Mouse (Mus musculus): ENCODE measurements at regions not wholly inside any gene's neighbourhood (a gene's known extent, or its start where the extent isn't known, plus 50 kb on each side); places are given as distances from the start of the nearest gene placed in this dataset.

- DNase-seq = no peak
- no peak overlapping the region for H3K27ac ChIP-seq (ENCODE audit: low read depth, low read length)
- no peak overlapping the region for H3K4me2 ChIP-seq (ENCODE audit: low read depth)
- no peak for TF ChIP-seq CTCF (IDR thresholded peaks at IDR 0.05; ENCODE audit: low read depth)
- H3K27me3 ChIP-seq (ENCODE audit: insufficient read depth, low read length) = no peaks in the 10 kb centered on the region
- no peaks in the 10 kb centered on the region for H3K36me3 ChIP-seq (ENCODE audit: insufficient read depth)
- H3K9ac ChIP-seq = no peak overlapping the region
- no peak for ATAC-seq
- no peaks in the 10 kb centered on the region for H3K9me3 ChIP-seq (ENCODE audit: low read length)
- peaks cover 6% of the 10 kb centered on the region; the same call in 1 of the 2 replicates for H3K4me1 ChIP-seq (ENCODE audit: insufficient read depth)
- WGBS = 85% methylated on average over 4 of the region's 4 CpGs
- no peak overlapping the region for H3K4me3 ChIP-seq (ENCODE audit: low read depth, low read length)
These were observed 147.0 kb upstream of the Tle3 start for GRCm38 (mm10) chr9:61225020-61225652.

- TF ChIP-seq CTCF (IDR thresholded peaks at IDR 0.05; ENCODE audit: low read depth) = no peak
- H3K27ac ChIP-seq (ENCODE audit: low read depth, low read length) = no peak overlapping the region
- H3K9ac ChIP-seq = no peak overlapping the region
- H3K4me2 ChIP-seq (ENCODE audit: low read depth) = no peak overlapping the region
- ATAC-seq (no peak), DNase-seq (no peak)
- H3K36me3 ChIP-seq (ENCODE audit: insufficient read depth) = no peaks in the 10 kb centered on the region
- H3K27me3 ChIP-seq (ENCODE audit: insufficient read depth, low read length) = no peaks in the 10 kb centered on the region
- no peak overlapping the region for H3K4me3 ChIP-seq (ENCODE audit: low read depth, low read length)
- WGBS = 87% methylated on average over 1 of the region's 1 CpGs
- H3K4me1 ChIP-seq (ENCODE audit: insufficient read depth) = peaks cover 6% of the 10 kb centered on the region; the same call in 1 of the 2 replicates
- H3K9me3 ChIP-seq (ENCODE audit: low read length) = no peaks in the 10 kb centered on the region
These were observed 146.3 kb upstream of the Tle3 start for GRCm38 (mm10) chr9:61225882-61226281.

GRCm38 (mm10) chr9:61226596-61227384 is 145.4 kb upstream of the Tle3 start:
- peaks cover 6% of the 10 kb centered on the region; the same call in 1 of the 2 replicates for H3K4me1 ChIP-seq (ENCODE audit: insufficient read depth)
- H3K27me3 ChIP-seq (ENCODE audit: insufficient read depth, low read length) = no peaks in the 10 kb centered on the region
- 85% methylated on average over 11 of the region's 12 CpGs for WGBS
- no peak overlapping the region for H3K9ac ChIP-seq
- H3K4me3 ChIP-seq (ENCODE audit: low read depth, low read length) = no peak overlapping the region
- no peaks in the 10 kb centered on the region for H3K9me3 ChIP-seq (ENCODE audit: low read length)
- ATAC-seq (no peak), DNase-seq (no peak)
- no peaks in the 10 kb centered on the region for H3K36me3 ChIP-seq (ENCODE audit: insufficient read depth)
- no peak overlapping the region for H3K27ac ChIP-seq (ENCODE audit: low read depth, low read length)
- no peak overlapping the region for H3K4me2 ChIP-seq (ENCODE audit: low read depth)
- TF ChIP-seq CTCF (IDR thresholded peaks at IDR 0.05; ENCODE audit: low read depth) = peak; percentile 60

GRCm38 (mm10) chr9:61227492-61228229 is 144.5 kb upstream of the Tle3 start:
- no peak overlapping the region for H3K27ac ChIP-seq (ENCODE audit: low read depth, low read length)
- peak; percentile 68 for ATAC-seq
- TF ChIP-seq CTCF (IDR thresholded peaks at IDR 0.05; ENCODE audit: low read depth) = no peak
- H3K9ac ChIP-seq = no peak overlapping the region
- H3K36me3 ChIP-seq (ENCODE audit: insufficient read depth) = no peaks in the 10 kb centered on the region
- peaks cover 6% of the 10 kb centered on the region; the same call in 1 of the 2 replicates for H3K4me1 ChIP-seq (ENCODE audit: insufficient read depth)
- H3K4me3 ChIP-seq (ENCODE audit: low read depth, low read length) = no peak overlapping the region
- WGBS = 20% methylated on average over 19 of the region's 19 CpGs
- H3K27me3 ChIP-seq (ENCODE audit: insufficient read depth, low read length) = no peaks in the 10 kb centered on the region
- H3K4me2 ChIP-seq (ENCODE audit: low read depth) = no peak overlapping the region; the same call in 1 of the 2 replicates
- H3K9me3 ChIP-seq (ENCODE audit: low read length) = no peaks in the 10 kb centered on the region
- peak; percentile 61 for DNase-seq

GRCm38 (mm10) chr9:61228230-61228631 is 143.9 kb upstream of the Tle3 start:
- Histone ChIP-seq H3K27me3 (ENCODE audit: insufficient read depth, low read length) (no peaks in the 10 kb centered on the region), H3K9ac (no peak overlapping the region), H3K36me3 (ENCODE audit: insufficient read depth) (no peaks in the 10 kb centered on the region), H3K4me2 (ENCODE audit: low read depth) (peak overlapping the region; percentile 13; the same call in 1 of the 2 replicates), H3K27ac (ENCODE audit: low read depth, low read length) (no peak overlapping the region), H3K4me1 (ENCODE audit: insufficient read depth) (peaks cover 6% of the 10 kb centered on the region; the same call in 1 of the 2 replicates), H3K4me3 (ENCODE audit: low read depth, low read length) (no peak overlapping the region), H3K9me3 (ENCODE audit: low read length) (no peaks in the 10 kb centered on the region)
- TF ChIP-seq CTCF (IDR thresholded peaks at IDR 0.05; ENCODE audit: low read depth) = no peak
- 36% methylated on average over 6 of the region's 6 CpGs for WGBS
- ATAC-seq (peak; percentile 66), DNase-seq (no peak)

- Histone ChIP-seq H3K9me3 (ENCODE audit: low read length) (no peaks in the 10 kb centered on the region), H3K4me2 (ENCODE audit: low read depth) (no peak overlapping the region), H3K36me3 (ENCODE audit: insufficient read depth) (no peaks in the 10 kb centered on the region), H3K4me1 (ENCODE audit: insufficient read depth) (peaks cover 6% of the 10 kb centered on the region; the same call in 1 of the 2 replicates), H3K9ac (no peak overlapping the region), H3K27ac (ENCODE audit: low read depth, low read length) (no peak overlapping the region), H3K27me3 (ENCODE audit: insufficient read depth, low read length) (no peaks in the 10 kb centered on the region), H3K4me3 (ENCODE audit: low read depth, low read length) (no peak overlapping the region)
- no peak for ATAC-seq
- no peak for DNase-seq
- TF ChIP-seq CTCF (IDR thresholded peaks at IDR 0.05; ENCODE audit: low read depth) = no peak
- 59% methylated on average over 4 of the region's 4 CpGs for WGBS
These were observed 141.9 kb upstream of the Tle3 start for GRCm38 (mm10) chr9:61230306-61230705.

All from forebrain, postnatal 0 days (tissue).